Mouse (Mus musculus): ENCODE measurements around the gene Apoc1. TPM values are rescaled to one million over a fixed set of nuclear protein-coding genes. Genes with fewer than 3 reads are reported as not detected.
A peak's percentile ranks its signal among the peaks of the same experiment; 100 is the strongest.

Gene Apoc1
- total and polyA plus RNA-seq, 3 experiments = not detected

DNA sequence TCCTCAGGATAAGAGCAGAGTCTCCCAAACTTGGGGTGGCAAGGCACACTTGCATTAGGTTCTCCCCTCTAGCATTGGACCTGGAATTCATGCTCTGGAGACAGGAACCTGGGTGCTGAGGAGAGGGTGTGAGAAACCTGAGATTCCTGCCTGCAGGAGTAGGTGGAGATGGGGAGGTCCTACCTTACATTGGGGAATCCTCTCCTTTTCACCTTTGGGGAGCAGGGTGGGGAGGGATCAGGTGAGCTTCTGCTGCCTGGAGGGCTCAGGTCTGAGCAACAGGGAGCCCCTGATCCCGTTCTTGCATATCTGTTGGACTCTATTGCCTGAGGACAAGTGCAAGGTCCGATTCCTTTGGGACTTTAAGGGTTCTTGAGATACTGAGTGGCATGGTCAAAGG lies 24.4 kb upstream of the Apoc1 start:
- peak overlapping the region; percentile 81; the same call in 1 of the 2 replicates for H3K4me2 ChIP-seq (ENCODE audit: insufficient read depth, low read depth, poor library complexity, severe bottlenecking)
- H3K79me2 ChIP-seq (replicated peaks; ENCODE audit: control insufficient read depth, extremely low read depth, insufficient read depth, poor library complexity, severe bottlenecking) = peaks cover 18% of the 10 kb centered on the region
- peak overlapping the region in 2 of 3 experiments; percentile 52 to 64 for H3K4me3 ChIP-seq (replicated peaks in 1 of 3; ENCODE audit: low read depth in 2 of 3, low read length in 2 of 3, poor library complexity in 1 of 3)
- in situ Hi-C loops (cut with MboI; ENCODE audit: low pct_ligation_motif_present, low pct_unique_long_range_greater_than_20kb, low sequenced_read_pairs) (no loop called here), dilution Hi-C loops (cut with MboI; ENCODE audit: extremely low pct_ligation_motif_present, extremely low pct_unique_long_range_greater_than_20kb, low sequenced_read_pairs) (no loop called here)
- H3K27ac ChIP-seq (ENCODE audit: insufficient read depth, low read depth) = peak overlapping the region; percentile 45
- H3K36me3 ChIP-seq (replicated peaks in 1 of 2; ENCODE audit: control insufficient read depth in 1 of 2, insufficient read depth in 1 of 2, low read length in 1 of 2) = peaks cover 17 to 25% of the 10 kb centered on the region in 2 experiments
- H3K4me1 ChIP-seq (ENCODE audit: control insufficient read depth in 1 of 2, insufficient read depth in 2 of 2) = peaks cover 9 to 38% of the 10 kb centered on the region in 2 experiments; a peak in 3 of 4 replicates
- TF ChIP-seq HCFC1 (IDR thresholded peaks at IDR 0.05; ENCODE audit: low read depth, low read length) = no peak
- TF ChIP-seq EP300 (IDR thresholded peaks at IDR 0.05; ENCODE audit: low read length) = no peak
- TF ChIP-seq RAD21 (IDR thresholded peaks at IDR 0.05; ENCODE audit: low read depth, low read length) = no peak
- TF ChIP-seq ETS1 (conservative IDR thresholded peaks at IDR 0.05; ENCODE audit: low read depth, low read length) = no peak
- TF ChIP-seq PAX5 (IDR thresholded peaks at IDR 0.05; ENCODE audit: low read length) = no peak
- no peak for TF ChIP-seq MYC (IDR thresholded peaks at IDR 0.05; ENCODE audit: low read depth, low read length)
- no peak for TF ChIP-seq TCF12 (IDR thresholded peaks at IDR 0.05; ENCODE audit: low read depth, low read length)
- TF ChIP-seq ELF1 (IDR thresholded peaks at IDR 0.05; ENCODE audit: low read depth, low read length) = no peak
- TF ChIP-seq MAZ (IDR thresholded peaks at IDR 0.05; ENCODE audit: low read depth, low read length) = no peak
- no peak for TF ChIP-seq POLR2A (IDR thresholded peaks at IDR 0.05; ENCODE audit: low read depth, low read length)
- TF ChIP-seq MAX (IDR thresholded peaks at IDR 0.05; ENCODE audit: low read length) = no peak
- no peak for TF ChIP-seq NRF1 (IDR thresholded peaks at IDR 0.05; ENCODE audit: low read depth, low read length)
- no peak for TF ChIP-seq CTCF (conservative IDR thresholded peaks at IDR 0.05 in 1 of 2, IDR thresholded peaks at IDR 0.05 in 1 of 2; ENCODE audit: low read depth in 2 of 2, low read length in 2 of 2)
- no peak for TF ChIP-seq USF2 (conservative IDR thresholded peaks at IDR 0.05; ENCODE audit: low read depth, low read length)
- TF ChIP-seq ZNF384 (IDR thresholded peaks at IDR 0.05; ENCODE audit: low read depth, low read length) = no peak
- no peak for TF ChIP-seq POLR2AphosphoS2 (IDR thresholded peaks at IDR 0.05; ENCODE audit: low read depth, low read length)
- no peak for TF ChIP-seq CHD1 (IDR thresholded peaks at IDR 0.05; ENCODE audit: low read depth, low read length)
- TF ChIP-seq MXI1 (IDR thresholded peaks at IDR 0.05; ENCODE audit: low read depth, low read length) = no peak
- no peak for TF ChIP-seq GABPA (IDR thresholded peaks at IDR 0.05; ENCODE audit: insufficient replicate concordance, low read depth, low read length)
- no peak for TF ChIP-seq ZKSCAN1 (IDR thresholded peaks at IDR 0.05; ENCODE audit: borderline replicate concordance, low read depth, low read length)
- no peak for DNase-seq (ENCODE audit: extremely low read depth)
- H3K27me3 ChIP-seq (replicated peaks) = no peaks in the 10 kb centered on the region
- peaks cover 9% of the 10 kb centered on the region for H3K9me3 ChIP-seq (replicated peaks; ENCODE audit: low read length)
- H3K9ac ChIP-seq (ENCODE audit: insufficient read depth, low read depth) = peak overlapping the region; percentile 69

DNA sequence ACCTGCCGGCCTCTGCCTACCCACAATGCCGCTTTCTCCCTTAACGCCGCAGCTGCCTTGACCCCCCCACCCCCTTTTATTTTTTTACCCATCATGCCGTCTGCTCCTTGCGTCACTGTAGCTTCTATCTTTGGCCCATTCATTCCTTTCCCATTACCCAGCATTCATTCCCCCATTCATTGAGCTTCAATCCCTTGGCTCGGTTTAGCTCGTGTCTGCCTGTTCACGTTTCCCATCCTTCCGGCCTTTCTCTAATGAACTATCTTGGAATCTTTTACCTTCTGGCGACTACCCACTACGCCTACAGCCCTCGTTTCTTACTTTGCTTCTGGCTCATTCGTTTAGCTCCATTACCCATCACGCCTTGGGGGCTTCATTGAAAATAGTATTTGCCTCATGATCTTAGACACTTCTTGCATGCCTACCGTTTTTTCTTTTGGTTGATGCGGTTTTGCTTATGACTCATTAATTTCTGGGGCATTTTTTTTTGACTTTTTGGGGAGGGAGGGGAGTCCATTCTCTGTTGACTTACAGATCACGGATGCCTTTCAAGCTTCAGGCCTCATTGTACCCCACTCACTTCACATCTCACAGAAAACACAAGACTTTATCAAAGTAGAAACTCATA lies 23.7 kb upstream of the Apoc1 start:
- H3K79me2 ChIP-seq (replicated peaks; ENCODE audit: control insufficient read depth, extremely low read depth, insufficient read depth, poor library complexity, severe bottlenecking) = peaks cover 18% of the 10 kb centered on the region
- H3K9me3 ChIP-seq (replicated peaks; ENCODE audit: low read length) = peaks cover 3% of the 10 kb centered on the region
- DNase-seq (ENCODE audit: extremely low read depth) = peak; percentile 73
- in situ Hi-C loops (cut with MboI; ENCODE audit: low pct_ligation_motif_present, low pct_unique_long_range_greater_than_20kb, low sequenced_read_pairs) (no loop called here), dilution Hi-C loops (cut with MboI; ENCODE audit: extremely low pct_ligation_motif_present, extremely low pct_unique_long_range_greater_than_20kb, low sequenced_read_pairs) (no loop called here)
- H3K36me3 ChIP-seq (replicated peaks in 1 of 2; ENCODE audit: control insufficient read depth in 1 of 2, insufficient read depth in 1 of 2, low read length in 1 of 2) = peaks cover 22 to 30% of the 10 kb centered on the region in 2 experiments
- peak overlapping the region; percentile 52 to 64 (median 60) for H3K4me3 ChIP-seq (replicated peaks in 1 of 3; ENCODE audit: low read depth in 2 of 3, low read length in 2 of 3, poor library complexity in 1 of 3)
- peak overlapping the region; percentile 78 for H3K27ac ChIP-seq (ENCODE audit: insufficient read depth, low read depth)
- H3K4me1 ChIP-seq (ENCODE audit: control insufficient read depth in 1 of 2, insufficient read depth in 2 of 2) = peaks cover 9 to 39% of the 10 kb centered on the region in 2 experiments; a peak in 3 of 4 replicates
- H3K4me2 ChIP-seq (ENCODE audit: insufficient read depth, low read depth, poor library complexity, severe bottlenecking) = peak overlapping the region; percentile 81
- H3K27me3 ChIP-seq (replicated peaks) = no peaks in the 10 kb centered on the region
- H3K9ac ChIP-seq (ENCODE audit: insufficient read depth, low read depth) = peak overlapping the region; percentile 69
- TF ChIP-seq HCFC1 (IDR thresholded peaks at IDR 0.05; ENCODE audit: low read depth, low read length) = no peak; the same call in 1 of the 2 replicates
- no peak for TF ChIP-seq ELF1 (IDR thresholded peaks at IDR 0.05; ENCODE audit: low read depth, low read length)
- no peak for TF ChIP-seq SMC3 (IDR thresholded peaks at IDR 0.05; ENCODE audit: low read depth, low read length)
- no peak for TF ChIP-seq ZC3H11A (IDR thresholded peaks at IDR 0.05; ENCODE audit: low read depth, low read length)
- peak; percentile 67; the same call in 1 of the 2 replicates for TF ChIP-seq MAX (IDR thresholded peaks at IDR 0.05; ENCODE audit: low read length)
- 0 out of 2 replicates have a peak, but pooled peaks have one; percentile 77 for TF ChIP-seq KAT2A (IDR thresholded peaks at IDR 0.05; ENCODE audit: insufficient replicate concordance, low read length)
- TF ChIP-seq CTCF (conservative IDR thresholded peaks at IDR 0.05 in 1 of 2, IDR thresholded peaks at IDR 0.05 in 1 of 2; ENCODE audit: low read depth in 2 of 2, low read length in 2 of 2) = no peak
- no peak for TF ChIP-seq EP300 (IDR thresholded peaks at IDR 0.05; ENCODE audit: low read length)
- peak; percentile 85 for TF ChIP-seq NELFE (IDR thresholded peaks at IDR 0.05; ENCODE audit: low read depth, low read length)
- no peak for TF ChIP-seq NRF1 (IDR thresholded peaks at IDR 0.05; ENCODE audit: low read depth, low read length)
- 0 out of 2 replicates have a peak, but pooled peaks have one; percentile 15 for TF ChIP-seq MAFK (IDR thresholded peaks at IDR 0.05; ENCODE audit: insufficient replicate concordance, low read length)
- TF ChIP-seq MXI1 (IDR thresholded peaks at IDR 0.05; ENCODE audit: low read depth, low read length) = peak; percentile 73
- TF ChIP-seq IRF4 (IDR thresholded peaks at IDR 0.05; ENCODE audit: low read depth, low read length) = peak; percentile 75
- TF ChIP-seq MAZ (IDR thresholded peaks at IDR 0.05; ENCODE audit: low read depth, low read length) = peak; percentile 93
- TF ChIP-seq POLR2AphosphoS2 (IDR thresholded peaks at IDR 0.05; ENCODE audit: low read depth, low read length) = no peak
- no peak; the same call in 1 of the 2 replicates for TF ChIP-seq RCOR1 (conservative IDR thresholded peaks at IDR 0.05; ENCODE audit: low read depth, low read length)
- TF ChIP-seq MEF2A (IDR thresholded peaks at IDR 0.05; ENCODE audit: borderline replicate concordance, low read depth, low read length) = peak; percentile 92
- TF ChIP-seq TBP (conservative IDR thresholded peaks at IDR 0.05; ENCODE audit: low read depth, low read length) = peak; percentile 84
- TF ChIP-seq PAX5 (IDR thresholded peaks at IDR 0.05; ENCODE audit: low read length) = no peak
- peak; percentile 2; the same call in 1 of the 2 replicates for TF ChIP-seq CHD2 (IDR thresholded peaks at IDR 0.05; ENCODE audit: low read length)
- peak; percentile 92 for TF ChIP-seq POLR2A (IDR thresholded peaks at IDR 0.05; ENCODE audit: low read depth, low read length)

Measured in CH12.LX (cell line).